Mouse (Mus musculus) c-Kit-negative CD71-positive TER-119-positive erythroid progenitor cells, embryonic 14.5 days (primary cell): ENCODE results near the gene Prrg4.
"Not testable (repeated sequence)": the region's sequence is repeated elsewhere in the genome, so short reads cannot be mapped to it uniquely, and the experiment has no call there.

Experiments
- DNase-seq: peaks from one replicate; pipeline ENCODE4 v3.0.0-alpha.2; 2013; ENCODE audit warnings: low read depth, low spot score

Prrg4 gene

GRCm38 (mm10) chr2:104841736-104842135, 7.9 kb downstream of the Prrg4 start:
- DNase-seq = no peak

GRCm38 (mm10) chr2:104840974-104841373, 8.7 kb downstream of the Prrg4 start:
- no peak for DNase-seq

- no peak for DNase-seq
These were observed 17.2 kb downstream of the Prrg4 start for GRCm38 (mm10) chr2:104832486-104832885.

GRCm38 (mm10) chr2:104826191-104826590, 23.5 kb downstream of the Prrg4 start:
- DNase-seq = no peak

GRCm38 (mm10) chr2:104818763-104819162, 30.9 kb downstream of the Prrg4 start:
- not testable (repeated sequence) for DNase-seq

- DNase-seq = no peak
These were observed 31.9 kb downstream of the Prrg4 start for GRCm38 (mm10) chr2:104817555-104818330.

GRCm38 (mm10) chr2:104816866-104817439, 32.7 kb downstream of the Prrg4 start:
- peak; percentile 60 for DNase-seq

GRCm38 (mm10) chr2:104816371-104816827, 33.3 kb downstream of the Prrg4 start, which contains the start of gene Qser1:
Gene Qser1 (minus strand): TSS chr2:104816760.
- DNase-seq = no peak

GRCm38 (mm10) chr2:104815561-104816370, 33.9 kb downstream of the Prrg4 start:
- no peak for DNase-seq

GRCm38 (mm10) chr2:104814181-104814951, 35.3 kb downstream of the Prrg4 start:
- DNase-seq = no peak

- no peak for DNase-seq
These were observed 44.2 kb downstream of the Prrg4 start for GRCm38 (mm10) chr2:104805435-104805834.
